Mouse (Mus musculus) testis, adult 2 months (tissue): Measurements from ENCODE around the gene Trpv2.

ENCODE experiments used
- CTCF ChIP-seq: fragments of 200-500 bp; IDR thresholded peaks from 2 replicates; pipeline ENCODE4 v1.5.1; 2012; ENCODE audit warnings: low read depth, mild to moderate bottlenecking, inconsistent platforms, low read length, moderate library complexity; ENCODE audit not compliant: control insufficient read depth, insufficient read depth, insufficient replicate concordance
- POLR2A ChIP-seq: fragments of 200-500 bp; IDR thresholded peaks from 2 replicates; pipeline ENCODE4 v1.6.1; 2012; ENCODE audit warnings: low read depth, mild to moderate bottlenecking, inconsistent platforms, low read length, moderate library complexity; ENCODE audit not compliant: control insufficient read depth

DNA sequence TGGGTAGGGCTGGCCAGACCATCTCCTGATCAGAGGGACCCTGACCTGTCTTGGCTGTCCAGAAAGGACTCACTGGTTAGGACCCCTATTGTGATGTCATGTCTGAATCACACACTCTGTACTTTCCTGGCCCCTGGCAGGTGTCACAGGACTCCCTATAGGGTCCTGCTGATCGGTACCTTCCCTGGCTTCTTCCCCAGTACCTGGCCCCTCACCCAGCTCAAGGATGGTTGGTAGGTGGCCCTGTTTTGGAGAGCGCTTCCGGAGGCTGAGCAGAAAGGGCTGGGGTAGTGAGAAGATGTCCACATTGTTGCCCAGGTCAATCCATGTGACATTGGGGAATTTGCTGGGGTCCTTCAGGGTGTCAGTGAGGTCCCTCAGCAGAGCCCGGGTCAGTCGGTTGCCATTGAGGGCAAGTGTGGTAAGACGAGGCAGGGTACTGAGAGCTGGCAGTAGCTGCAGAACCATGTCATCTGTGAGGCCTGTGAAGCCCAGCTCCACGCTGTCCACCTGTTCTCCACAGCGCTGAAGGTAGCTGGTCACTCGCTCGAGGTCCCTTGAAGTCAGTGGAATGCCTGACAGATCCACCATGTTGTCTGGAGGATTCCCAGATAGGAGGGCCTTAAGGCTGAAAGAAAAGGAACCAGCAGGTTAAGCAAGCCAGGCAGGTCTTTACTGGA lies 31.5 kb downstream of the Trpv2 start:
- TF ChIP-seq CTCF (no peak), POLR2A (peak; percentile 57; the same call in 1 of the 2 replicates)
